Mouse (Mus musculus) midbrain, embryonic 16.5 days (tissue): ENCODE measurements around the gene Gm45711. TPM values are rescaled to one million over a fixed set of nuclear protein-coding genes. Genes with fewer than 3 reads are reported as not detected.

Experiments
- ATAC-seq: fragments of 200-750 bp; cut with Nextera tagmentation; 2 replicates; pipeline ENCODE4 v1.8.0; 2017; ENCODE audit warnings: moderate TSS enrichment
- H3K27ac ChIP-seq: fragments of 300-500 bp; sonication (generic); 2 replicates; pipeline ENCODE4 v1.5.1; 2014; ENCODE audit warnings: mild to moderate bottlenecking, low read length, mixed read lengths
- H3K27me3 ChIP-seq: fragments of 300-500 bp; sonication (generic); 2 replicates; pipeline ENCODE4 v1.6.1; 2014; ENCODE audit warnings: low read depth, low read length, mixed read lengths; ENCODE audit not compliant: control insufficient read depth, insufficient read depth
- H3K36me3 ChIP-seq: fragments of 300-500 bp; sonication (generic); 2 replicates; pipeline ENCODE4 v1.6.1; 2014; ENCODE audit warnings: mild to moderate bottlenecking, low read length, moderate library complexity, mixed read lengths; ENCODE audit not compliant: control insufficient read depth, insufficient read depth
- H3K4me1 ChIP-seq: fragments of 300-500 bp; sonication (generic); 2 replicates; pipeline ENCODE4 v1.6.1; 2014; ENCODE audit warnings: mild to moderate bottlenecking, low read length, mixed read lengths; ENCODE audit not compliant: control insufficient read depth, insufficient read depth
- H3K4me2 ChIP-seq: fragments of 300-500 bp; sonication (generic); 2 replicates; pipeline ENCODE4 v1.6.1; 2014; ENCODE audit warnings: mild to moderate bottlenecking, low read length, mixed read lengths
- H3K4me3 ChIP-seq: fragments of 300-500 bp; sonication (generic); 2 replicates; pipeline ENCODE4 v1.5.1; 2014; ENCODE audit warnings: low read depth, mild to moderate bottlenecking, low read length, moderate library complexity, mixed read lengths
- H3K9ac ChIP-seq: fragments of 300-500 bp; sonication (generic); 2 replicates; pipeline ENCODE4 v1.6.1; 2014; ENCODE audit warnings: low read depth, low read length, mixed read lengths
- H3K9me3 ChIP-seq: fragments of 300-500 bp; sonication (generic); replicated peaks from 2 replicates; pipeline ENCODE4 v1.6.1; 2014; ENCODE audit warnings: mild to moderate bottlenecking, low read length, mixed read lengths; ENCODE audit not compliant: control insufficient read depth, poor library complexity, severe bottlenecking
- WGBS: fragments of 180-500 bp; shearing (Covaris S2); extraction: QIAGEN DNeasy Blood & Tissue Kit; methylation state at CpG from one replicate; pipeline ENCODE4 v1.1.7; 2014; 5-methylcytosine and 5-hydroxymethylcytosine counted together
- polyA plus RNA-seq: library from polyadenylated mRNA; unstranded; fragments of >200 nt; fragmentation: Nextera tagmentation; extraction: Ambion mirVana; gene quantifications from 2 replicates; pipeline ENCODE4 v1.2.1, GENCODE M21; 2015

Gene Gm45711
- polyA plus RNA-seq, 1 experiment from 2014 or later = not detected

DNA sequence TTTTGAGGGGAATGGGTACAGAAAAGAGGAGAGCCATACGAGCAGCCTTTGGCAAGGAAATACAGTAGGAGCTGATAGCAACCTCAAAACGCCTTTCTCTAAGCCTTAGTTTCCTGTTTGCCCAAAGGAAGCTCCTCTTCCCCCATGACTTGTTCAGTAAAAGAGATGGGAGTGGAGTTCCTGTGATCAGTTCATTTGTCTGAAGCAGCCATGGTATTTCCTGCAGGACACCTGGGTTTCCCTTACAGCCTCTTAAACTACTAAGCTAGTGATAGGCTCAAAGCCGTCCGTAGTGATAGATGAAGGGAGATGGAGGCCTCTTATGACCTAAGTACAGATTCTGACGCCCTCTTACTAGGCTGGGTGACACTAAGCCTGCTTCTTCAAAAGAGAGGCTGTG lies 32.5 kb upstream of the Gm45711 start:
- 83% methylated on average over 5 of the region's 5 CpGs for WGBS
- Histone ChIP-seq H3K9ac (no peak overlapping the region), H3K36me3 (no peaks in the 10 kb centered on the region), H3K27me3 (no peaks in the 10 kb centered on the region), H3K9me3 (no peaks in the 10 kb centered on the region), H3K27ac (no peak overlapping the region), H3K4me1 (peaks cover 8% of the 10 kb centered on the region), H3K4me3 (no peak overlapping the region), H3K4me2 (no peak overlapping the region)
- no peak for ATAC-seq

DNA sequence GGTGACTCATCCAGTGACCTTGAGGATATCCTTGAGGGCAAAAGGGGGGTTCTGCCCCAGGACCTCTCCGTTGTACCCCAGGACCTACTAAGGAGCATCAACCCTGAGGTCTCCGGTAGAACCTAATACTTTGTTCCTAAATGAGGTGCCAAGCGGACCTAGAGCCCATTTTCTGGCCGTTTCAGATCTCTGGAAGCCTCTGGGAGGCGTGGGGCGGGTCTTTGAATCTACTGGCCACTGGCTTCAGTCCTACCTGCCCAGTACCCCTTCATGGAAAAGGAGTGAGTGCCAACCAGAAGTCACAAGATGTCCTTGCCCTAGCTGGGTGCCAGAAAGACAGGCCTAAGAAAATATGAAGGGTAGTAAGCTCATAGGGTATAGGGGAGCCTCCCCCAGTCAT lies 31.8 kb upstream of the Gm45711 start:
- no peaks in the 10 kb centered on the region for H3K27me3 ChIP-seq
- peak; percentile 13; the same call in 1 of the 2 replicates for ATAC-seq
- 51% methylated on average over 6 of the region's 6 CpGs for WGBS
- no peak overlapping the region for H3K9ac ChIP-seq
- no peak overlapping the region for H3K27ac ChIP-seq
- peak overlapping the region; percentile 86 for H3K4me2 ChIP-seq
- peak overlapping the region; percentile 56; the same call in 1 of the 2 replicates for H3K4me3 ChIP-seq
- no peaks in the 10 kb centered on the region for H3K9me3 ChIP-seq
- H3K4me1 ChIP-seq = peaks cover 8% of the 10 kb centered on the region
- H3K36me3 ChIP-seq = no peaks in the 10 kb centered on the region

DNA sequence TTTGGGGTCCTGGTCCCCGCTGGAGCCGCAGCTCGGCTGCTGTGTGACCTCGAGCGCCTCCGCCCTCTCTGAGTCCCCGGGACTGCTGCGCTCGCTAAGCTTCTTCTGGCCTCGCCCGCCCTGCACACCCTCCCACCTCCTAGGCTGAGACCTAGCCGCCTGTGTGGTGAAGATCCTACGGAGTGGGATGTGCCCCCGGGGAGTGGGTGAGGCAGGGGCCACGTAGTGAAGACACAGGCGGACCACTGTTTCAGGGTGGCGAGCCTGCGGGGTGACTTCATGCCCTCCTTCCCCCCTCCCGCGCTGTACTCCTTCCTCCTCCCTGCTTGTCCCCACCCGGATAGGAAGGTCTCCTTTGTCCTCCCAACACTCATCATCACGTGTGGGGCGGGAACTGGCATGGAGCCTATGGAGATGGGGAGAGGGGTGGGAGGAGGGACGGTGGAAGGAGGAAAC lies 31.3 kb upstream of the Gm45711 start:
- Histone ChIP-seq H3K27ac (peak overlapping the region; percentile 19; the same call in 1 of the 2 replicates), H3K4me3 (peak overlapping the region; percentile 56), H3K27me3 (no peaks in the 10 kb centered on the region), H3K9ac (peak overlapping the region; percentile 73), H3K9me3 (no peaks in the 10 kb centered on the region), H3K36me3 (no peaks in the 10 kb centered on the region), H3K4me2 (peak overlapping the region; percentile 86), H3K4me1 (peaks cover 8% of the 10 kb centered on the region)
- under 1% methylated on average over 20 of the region's 24 CpGs for WGBS
- ATAC-seq = peak; percentile 70

DNA sequence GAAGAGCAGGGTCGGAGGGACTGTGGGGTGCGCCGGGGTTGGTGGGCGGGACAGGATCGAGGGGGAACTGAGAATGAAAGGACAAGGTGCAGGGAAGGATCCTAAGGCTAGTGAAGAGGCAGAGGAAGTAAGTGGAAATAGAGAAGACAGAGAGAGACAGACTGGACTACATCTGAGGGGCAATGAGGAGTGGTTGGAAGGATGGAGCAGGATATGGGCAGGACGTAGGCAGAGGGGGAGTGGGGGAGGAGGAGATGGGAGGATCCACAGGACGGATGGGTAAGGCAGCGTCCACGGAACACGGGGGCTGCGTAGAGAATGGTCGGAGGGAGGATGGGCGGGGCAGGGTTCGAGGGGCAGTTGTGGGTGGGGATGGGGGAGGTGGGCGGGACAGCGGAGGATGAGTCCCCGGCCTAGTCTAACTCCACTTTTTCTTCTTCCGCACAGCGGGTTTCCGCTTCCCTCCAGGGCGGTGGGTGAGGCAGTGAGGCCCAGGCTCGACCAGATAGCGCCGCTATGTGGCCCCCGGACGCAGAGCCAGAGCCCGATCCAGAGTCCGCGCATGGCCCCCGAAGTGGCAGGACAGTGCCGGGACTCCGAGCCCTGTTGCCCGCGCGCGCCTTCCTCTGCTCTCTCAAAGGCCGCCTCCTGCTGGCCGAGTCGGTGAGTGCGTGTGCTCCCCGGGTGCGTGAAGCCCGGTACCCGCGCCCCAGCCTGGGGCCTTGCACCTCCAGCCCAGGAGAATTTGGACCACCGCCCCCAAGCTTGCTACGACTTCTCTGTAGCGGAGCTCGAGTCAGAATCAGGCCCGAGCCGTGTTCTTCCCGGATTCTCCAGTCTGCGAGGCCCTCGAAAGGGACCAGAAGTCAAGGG lies 30.6 kb upstream of the Gm45711 start:
- peak overlapping the region; percentile 73 for H3K9ac ChIP-seq
- peak; percentile 81 for ATAC-seq

DNA sequence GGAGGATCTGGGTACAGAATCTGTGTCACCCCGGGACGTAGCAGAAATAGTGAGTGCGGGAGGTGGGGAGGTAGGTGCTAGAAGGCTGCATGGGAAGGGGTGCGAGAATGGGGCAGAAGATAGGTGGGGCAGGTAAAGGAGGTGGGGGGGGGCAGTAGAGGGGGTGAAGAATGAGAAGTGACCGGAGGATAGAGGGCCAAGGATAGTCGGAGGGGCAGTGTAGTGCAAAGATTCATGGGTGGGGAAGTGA lies 30.0 kb upstream of the Gm45711 start:
- no peaks in the 10 kb centered on the region for H3K9me3 ChIP-seq
- peaks cover 8% of the 10 kb centered on the region for H3K4me1 ChIP-seq
- under 1% methylated on average over 6 of the region's 6 CpGs for WGBS
- H3K9ac ChIP-seq = peak overlapping the region; percentile 73
- H3K4me2 ChIP-seq = peak overlapping the region; percentile 86
- no peaks in the 10 kb centered on the region for H3K27me3 ChIP-seq
- ATAC-seq = peak; percentile 11; the same call in 1 of the 2 replicates
- H3K27ac ChIP-seq = no peak overlapping the region
- H3K36me3 ChIP-seq = no peaks in the 10 kb centered on the region
- peak overlapping the region; percentile 56 for H3K4me3 ChIP-seq

More for the DNA sequence above, 30.6 kb upstream of the Gm45711 start:
- Histone ChIP-seq H3K4me2 (peak overlapping the region; percentile 86), H3K27me3 (no peaks in the 10 kb centered on the region), H3K9me3 (no peaks in the 10 kb centered on the region), H3K36me3 (no peaks in the 10 kb centered on the region), H3K4me1 (peaks cover 8% of the 10 kb centered on the region), H3K4me3 (peak overlapping the region; percentile 56), H3K27ac (peak overlapping the region; percentile 19; the same call in 1 of the 2 replicates)
- WGBS = 0% methylated on average over 49 of the region's 54 CpGs

DNA sequence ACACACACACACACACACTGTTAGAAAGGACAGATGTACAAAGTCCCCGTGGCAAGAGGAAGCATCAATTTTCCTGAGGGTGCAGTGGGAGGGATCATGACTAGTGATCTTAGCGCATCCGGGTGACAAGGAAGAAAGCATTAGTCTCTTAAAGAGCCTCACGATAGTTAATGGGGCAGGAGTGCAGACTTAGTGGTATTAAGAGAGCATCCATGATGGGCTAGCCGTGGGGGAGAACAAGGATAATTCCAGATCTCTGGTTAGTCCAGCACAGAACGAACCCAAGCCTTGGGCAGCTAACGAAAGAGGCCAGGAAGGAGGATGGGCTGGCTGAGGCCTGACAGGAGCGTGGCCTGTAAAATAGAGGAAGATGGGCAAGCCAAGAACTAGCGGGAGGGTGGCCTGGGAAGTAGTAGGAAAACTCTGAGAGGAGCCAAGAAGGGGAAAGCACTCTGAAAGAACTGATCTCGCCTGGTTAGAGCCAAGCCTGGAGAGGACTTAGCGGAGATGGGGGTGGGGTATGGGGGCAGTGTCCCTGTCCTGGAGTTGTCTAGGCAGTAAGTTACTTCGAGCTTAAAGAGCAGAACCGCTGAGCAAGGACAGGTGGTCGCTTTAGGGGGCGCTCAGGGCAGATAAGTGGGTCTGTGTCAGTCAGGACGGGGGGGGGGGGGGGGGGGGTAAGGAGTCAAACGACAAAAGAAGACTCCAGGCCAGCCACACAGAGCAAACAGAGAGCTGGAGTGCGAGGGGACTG lies 29.5 kb upstream of the Gm45711 start, which contains the start of gene Cmtm3:
TSS of gene Cmtm3 (plus strand) at position 182 of the 754 bp plus-strand sequence.
- 17% methylated on average over 16 of the region's 18 CpGs for WGBS
- H3K4me1 ChIP-seq = peaks cover 8% of the 10 kb centered on the region
- no peak; the same call in 1 of the 2 replicates for ATAC-seq
- peak within 1 kb of the TSS; percentile 73 for H3K9ac ChIP-seq
- H3K4me2 ChIP-seq = peak within 1 kb of the TSS; percentile 86
- peak within 1 kb of the TSS; percentile 56 for H3K4me3 ChIP-seq
- no peaks in the 10 kb centered on the region for H3K9me3 ChIP-seq
- no peak within 1 kb of the TSS for H3K27ac ChIP-seq
- H3K36me3 ChIP-seq = no peaks in the 10 kb centered on the region
- no peaks in the 10 kb centered on the region for H3K27me3 ChIP-seq

DNA sequence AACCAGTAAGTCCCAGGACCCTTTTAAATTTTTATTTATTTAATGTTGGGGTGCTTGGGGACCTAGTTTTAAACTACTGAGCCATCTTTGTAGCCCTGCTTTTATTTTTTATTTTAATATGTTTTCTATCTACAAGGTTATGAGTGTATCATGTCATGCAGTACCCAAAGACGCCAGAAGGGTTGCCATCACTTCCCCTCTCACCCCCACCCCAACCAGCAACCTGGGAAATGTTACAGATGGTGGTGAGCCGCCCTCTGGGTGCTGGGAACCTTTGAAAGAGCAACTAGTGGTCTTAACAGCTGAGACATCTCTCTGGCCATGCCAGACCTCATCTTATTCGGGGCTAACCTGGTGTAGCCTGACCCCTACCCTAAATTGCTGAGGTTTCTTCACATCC lies 28.0 kb upstream of the Gm45711 start:
- no peak overlapping the region for H3K4me2 ChIP-seq

DNA sequence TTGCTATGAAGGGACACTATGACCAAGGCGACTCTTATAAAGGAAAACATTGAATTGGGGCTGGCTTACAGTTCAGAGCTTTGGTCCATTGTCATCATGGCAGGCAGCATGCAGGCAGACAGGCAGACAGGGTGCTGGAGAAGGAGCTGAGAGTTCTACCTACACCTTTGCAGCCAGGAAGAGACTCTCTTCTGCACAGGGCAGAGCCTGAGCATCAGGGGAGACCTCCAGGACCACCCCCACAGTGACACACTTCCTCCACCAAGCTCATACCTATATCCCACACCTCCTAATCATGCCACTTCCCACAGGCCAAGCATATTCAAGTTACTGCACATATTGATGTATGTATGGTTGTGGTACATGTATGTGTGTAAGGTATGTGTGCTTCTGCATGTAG lies 26.9 kb upstream of the Gm45711 start:
- Histone ChIP-seq H3K9me3 (no peaks in the 10 kb centered on the region), H3K4me2 (no peak overlapping the region), H3K9ac (no peak overlapping the region), H3K4me1 (peaks cover 8% of the 10 kb centered on the region), H3K27me3 (no peaks in the 10 kb centered on the region), H3K4me3 (no peak overlapping the region), H3K36me3 (no peaks in the 10 kb centered on the region), H3K27ac (no peak overlapping the region)
- WGBS = 85% methylated on average over 1 of the region's 1 CpGs
- ATAC-seq = no peak

More for the DNA sequence above, 28.0 kb upstream of the Gm45711 start:
- H3K4me3 ChIP-seq = no peak overlapping the region
- no peak overlapping the region for H3K9ac ChIP-seq
- WGBS = 56% methylated on average over 3 of the region's 3 CpGs
- H3K9me3 ChIP-seq = no peaks in the 10 kb centered on the region
- no peaks in the 10 kb centered on the region for H3K36me3 ChIP-seq
- H3K27me3 ChIP-seq = no peaks in the 10 kb centered on the region
- ATAC-seq = no peak
- H3K4me1 ChIP-seq = peaks cover 8% of the 10 kb centered on the region
- no peak overlapping the region for H3K27ac ChIP-seq

DNA sequence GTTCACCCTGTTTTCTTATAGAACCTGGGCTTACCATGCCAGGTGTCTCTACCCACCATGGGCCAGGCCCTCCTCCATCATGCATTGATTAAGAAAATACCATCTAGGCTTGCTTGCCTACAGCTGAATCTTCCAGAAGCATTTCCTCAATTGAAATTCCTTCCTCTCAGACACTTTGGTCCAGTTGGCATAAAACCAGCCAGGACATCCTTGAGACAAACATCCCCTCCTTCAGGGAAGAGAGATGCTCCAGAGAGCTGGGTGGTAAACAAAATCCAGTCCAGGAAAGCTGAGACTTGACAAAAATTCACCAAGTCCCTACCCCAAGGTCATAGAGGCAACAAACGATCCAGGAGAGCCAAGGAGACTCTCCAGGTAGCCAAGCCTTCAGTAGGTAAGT lies 24.3 kb upstream of the Gm45711 start:
- ATAC-seq = no peak
- no peak overlapping the region for H3K9ac ChIP-seq
- no peak overlapping the region for H3K4me3 ChIP-seq
- WGBS = 64% methylated on average over 1 of the region's 1 CpGs
- no peak overlapping the region for H3K27ac ChIP-seq
- H3K4me2 ChIP-seq = no peak overlapping the region
- H3K36me3 ChIP-seq = no peaks in the 10 kb centered on the region
- no peaks in the 10 kb centered on the region for H3K27me3 ChIP-seq
- no peaks in the 10 kb centered on the region for H3K4me1 ChIP-seq
- H3K9me3 ChIP-seq = no peaks in the 10 kb centered on the region
